In genomic region chr5:30922581-30923041, GRCm38 (mm10) we compare ENCODE assay signal across 9 mouse cellular contexts. TPM values are rescaled to one million over a fixed set of nuclear protein-coding genes. Genes with fewer than 3 reads are reported as not detected.
A peak's percentile ranks its signal among the peaks of the same experiment; 100 is the strongest.
DNase-seq lines count a peak whose midpoint lies in the region; ATAC-seq and TF ChIP-seq lines count a peak whose summit lies in the region.
"Had no signal": no experiment of that assay in that cellular context is flagged by ENCODE, and none has a peak within 500 bp of the region (broad histone marks: within the 10 kb centered on the region; RNA-seq: fewer than 3 reads in every experiment).

No protein-coding gene starts in this region.

- H3K9me3 ChIP-seq in forebrain, embryonic 12.5 days, result no peaks in the 10 kb centered on the region
- no peaks in the 10 kb centered on the region for H3K9me3 ChIP-seq in liver, embryonic 11.5 days (ENCODE audit: control insufficient read depth, low read length)
- no peaks in the 10 kb centered on the region for H3K9me3 ChIP-seq in neural tube, embryonic 13.5 days

- peaks cover 12% of the 10 kb centered on the region; the same call in 1 of the 2 replicates for H3K4me1 ChIP-seq in kidney, adult 2 months (ENCODE audit: control insufficient read depth, insufficient read depth, low read length)
- H3K4me1 ChIP-seq in forebrain, embryonic 12.5 days, result peaks cover 25% of the 10 kb centered on the region
- H3K4me1 ChIP-seq in liver, embryonic 11.5 days (replicated peaks; ENCODE audit: control insufficient read depth, insufficient read depth, low read length), result peaks cover 18% of the 10 kb centered on the region
- peaks cover 28% of the 10 kb centered on the region for H3K4me1 ChIP-seq in neural tube, embryonic 13.5 days (replicated peaks)

- peak overlapping the region; percentile 96 for H3K4me3 ChIP-seq in kidney, adult 2 months (ENCODE audit: insufficient read depth, low read depth, low read length)
- H3K4me3 ChIP-seq in forebrain, embryonic 12.5 days (replicated peaks), result no peak overlapping the region
- H3K4me3 ChIP-seq in liver, embryonic 11.5 days (ENCODE audit: low read depth, low read length), result peak overlapping the region; percentile 51
- peak overlapping the region; percentile 49; the same call in 1 of the 2 replicates for H3K4me3 ChIP-seq in neural tube, embryonic 13.5 days

- no peak overlapping the region for H3K9ac ChIP-seq in forebrain, embryonic 12.5 days
- peak overlapping the region; percentile 61 for H3K9ac ChIP-seq in liver, embryonic 11.5 days (ENCODE audit: low read depth, low read length)
- peak overlapping the region; percentile 71 for H3K9ac ChIP-seq in neural tube, embryonic 13.5 days

- no peaks in the 10 kb centered on the region for H3K36me3 ChIP-seq in kidney, adult 2 months (ENCODE audit: control insufficient read depth, insufficient read depth, low read length)
- no peaks in the 10 kb centered on the region for H3K36me3 ChIP-seq in forebrain, embryonic 12.5 days (replicated peaks)
- peaks cover 19% of the 10 kb centered on the region for H3K36me3 ChIP-seq in liver, embryonic 11.5 days (ENCODE audit: control insufficient read depth, insufficient read depth, low read length)
- no peaks in the 10 kb centered on the region for H3K36me3 ChIP-seq in neural tube, embryonic 13.5 days

- no peak for ATAC-seq in forebrain, embryonic 12.5 days (ENCODE audit: low FRiP score)
- no peak for ATAC-seq in liver, embryonic 11.5 days (replicated peaks; ENCODE audit: low FRiP score)
- no peak for ATAC-seq in neural tube, embryonic 13.5 days (ENCODE audit: low read depth)

- peak overlapping the region; percentile 95 for H3K27ac ChIP-seq in kidney, adult 2 months (ENCODE audit: insufficient read depth, low read depth, low read length)
- no peak overlapping the region for H3K27ac ChIP-seq in forebrain, embryonic 12.5 days
- no peak overlapping the region; the same call in 1 of the 2 replicates for H3K27ac ChIP-seq in liver, embryonic 11.5 days (ENCODE audit: low read depth, low read length)
- no peak overlapping the region for H3K27ac ChIP-seq in neural tube, embryonic 13.5 days (replicated peaks)

- DNase-seq in kidney, adult 2 months, result no peak
- DNase-seq in kidney, postnatal 14 days, result no peak
- no peak for DNase-seq in liver, embryonic 11.5 days (ENCODE audit: low spot score)
- no peak for DNase-seq in layer of hippocampus, adult 9-10 months (ENCODE audit: low spot score)
- DNase-seq in right cerebral cortex, postnatal 36 days (ENCODE audit: low spot score in 2 of 2), result no peak
- no peak for DNase-seq in frontal cortex, adult 2 months (ENCODE audit: extremely low spot score in 1 of 2, low spot score in 1 of 2)
- DNase-seq: cerebellum, adult 9-11 months had no signal

- 48% methylated on average over 10 of the region's 10 CpGs for WGBS in kidney, adult 2 months
- 69% methylated on average over 10 of the region's 10 CpGs for WGBS in forebrain, embryonic 12.5 days
- 46% methylated on average over 10 of the region's 10 CpGs for WGBS in liver, embryonic 11.5 days
- 77% methylated on average over 10 of the region's 10 CpGs for WGBS in neural tube, embryonic 13.5 days

- peak overlapping the region; percentile 86 for H3K4me2 ChIP-seq in forebrain, embryonic 12.5 days
- H3K4me2 ChIP-seq in liver, embryonic 11.5 days, result peak overlapping the region; percentile 98
- H3K4me2 ChIP-seq in neural tube, embryonic 13.5 days, result peak overlapping the region; percentile 84

- TF ChIP-seq POLR2A in kidney, adult 2 months (IDR thresholded peaks at IDR 0.05; ENCODE audit: low read depth, low read length), result no peak

- no peaks in the 10 kb centered on the region for H3K27me3 ChIP-seq in kidney, adult 2 months (replicated peaks; ENCODE audit: control insufficient read depth, insufficient read depth, low read length)
- no peaks in the 10 kb centered on the region for H3K27me3 ChIP-seq in forebrain, embryonic 12.5 days
- H3K27me3 ChIP-seq in liver, embryonic 11.5 days (replicated peaks; ENCODE audit: control insufficient read depth, insufficient read depth, low read length), result no peaks in the 10 kb centered on the region
- 0 out of 2 replicates have a peak, but pooled peaks cover 2% of the 10 kb centered on the region for H3K27me3 ChIP-seq in neural tube, embryonic 13.5 days

- no peak for TF ChIP-seq CTCF in kidney, adult 2 months (conservative IDR thresholded peaks at IDR 0.05; ENCODE audit: insufficient read depth, insufficient read length, low read depth, low read length)

RNA-seq across cellular contexts. Expression of gene Khk, which starts 1.4 kb away (rescaled TPM):
- polyA plus RNA-seq in kidney, adult 2 months (2012; rRNA removed), result 1,147 and 1,266 TPM in 2 replicates
- polyA plus RNA-seq in forebrain, embryonic 12.5 days (2016; fragmentation: Nextera tagmentation; extraction: Ambion mirVana), result 4.7 and 7.7 TPM in 2 replicates
- 58.6 and 60.2 TPM in 2 replicates for polyA plus RNA-seq in liver, embryonic 11.5 days (2014; fragmentation: Nextera tagmentation; extraction: Ambion mirVana)
- polyA plus RNA-seq in neural tube, embryonic 13.5 days (2015; fragmentation: Nextera tagmentation; extraction: Ambion mirVana), result 11.4 and 11.9 TPM in 2 replicates
- 28.4 and 30.6 TPM in 2 replicates for polyA plus RNA-seq in frontal cortex, adult 2 months (2012; rRNA removed)

RNA-seq across cellular contexts. Expression of gene Emilin1, which starts 9.4 kb away (rescaled TPM):
- 55.6 and 63.8 TPM in 2 replicates for polyA plus RNA-seq in kidney, adult 2 months (2012; rRNA removed)
- polyA plus RNA-seq in forebrain, embryonic 12.5 days (2016; fragmentation: Nextera tagmentation; extraction: Ambion mirVana), result 39.1 and 52.4 TPM in 2 replicates
- polyA plus RNA-seq in liver, embryonic 11.5 days (2014; fragmentation: Nextera tagmentation; extraction: Ambion mirVana), result 89.5 and 95.1 TPM in 2 replicates
- polyA plus RNA-seq in neural tube, embryonic 13.5 days (2015; fragmentation: Nextera tagmentation; extraction: Ambion mirVana), result 30.7 and 43.9 TPM in 2 replicates
- 4.2 and 4.7 TPM in 2 replicates for polyA plus RNA-seq in frontal cortex, adult 2 months (2012; rRNA removed)

RNA-seq across cellular contexts. Expression of gene Ost4, which starts 15.0 kb away (rescaled TPM):
- polyA plus RNA-seq in kidney, adult 2 months (2012; rRNA removed), result 377 and 422 TPM in 2 replicates
- 302 and 315 TPM in 2 replicates for polyA plus RNA-seq in forebrain, embryonic 12.5 days (2016; fragmentation: Nextera tagmentation; extraction: Ambion mirVana)
- polyA plus RNA-seq in liver, embryonic 11.5 days (2014; fragmentation: Nextera tagmentation; extraction: Ambion mirVana), result 467 and 501 TPM in 2 replicates
- 258 and 278 TPM in 2 replicates for polyA plus RNA-seq in neural tube, embryonic 13.5 days (2015; fragmentation: Nextera tagmentation; extraction: Ambion mirVana)
- polyA plus RNA-seq in frontal cortex, adult 2 months (2012; rRNA removed), result 158 and 207 TPM in 2 replicates

RNA-seq across cellular contexts. Expression of gene Cgref1, which starts 22.8 kb away (rescaled TPM):
- 387 and 411 TPM in 2 replicates for polyA plus RNA-seq in kidney, adult 2 months (2012; rRNA removed)
- 6.4 and 7.3 TPM in 2 replicates for polyA plus RNA-seq in forebrain, embryonic 12.5 days (2016; fragmentation: Nextera tagmentation; extraction: Ambion mirVana)
- polyA plus RNA-seq in liver, embryonic 11.5 days (2014; fragmentation: Nextera tagmentation; extraction: Ambion mirVana), result 5.4 and 8.2 TPM in 2 replicates
- polyA plus RNA-seq in neural tube, embryonic 13.5 days (2015; fragmentation: Nextera tagmentation; extraction: Ambion mirVana), result 33.7 and 38.1 TPM in 2 replicates
- 25.6 and 39.1 TPM in 2 replicates for polyA plus RNA-seq in frontal cortex, adult 2 months (2012; rRNA removed)

RNA-seq across cellular contexts. Expression of gene Agbl5, which starts 34.1 kb away (rescaled TPM):
- polyA plus RNA-seq in kidney, adult 2 months (2012; rRNA removed), result 22.6 and 24.1 TPM in 2 replicates
- 28.8 TPM in 2 replicates for polyA plus RNA-seq in forebrain, embryonic 12.5 days (2016; fragmentation: Nextera tagmentation; extraction: Ambion mirVana)
- 12.4 and 14.4 TPM in 2 replicates for polyA plus RNA-seq in liver, embryonic 11.5 days (2014; fragmentation: Nextera tagmentation; extraction: Ambion mirVana)
- 25.8 and 29.3 TPM in 2 replicates for polyA plus RNA-seq in neural tube, embryonic 13.5 days (2015; fragmentation: Nextera tagmentation; extraction: Ambion mirVana)
- polyA plus RNA-seq in frontal cortex, adult 2 months (2012; rRNA removed), result 24.2 and 25.4 TPM in 2 replicates

Comparison
In these comparisons a context has a peak if more than half of its experiments do, and no peak if none do; other contexts are left out.
1. RNA of gene Khk, which starts 1.4 kb away (polyA plus RNA-seq): 1,147 to 1,266 TPM in kidney, adult 2 months; 58.6 to 60.2 TPM in liver, embryonic 11.5 days, 28.4 to 30.6 TPM in frontal cortex, adult 2 months, 11.4 to 11.9 TPM in neural tube, embryonic 13.5 days and 4.7 to 7.7 TPM in forebrain, embryonic 12.5 days; every median in the first group is over 10 times any median in the second.
2. Peak in every context shown above with its lines, with median percentiles within 50 percentile points of each other: H3K4me2 ChIP-seq.